Mouse (Mus musculus) mouse embryonic stem cell (cell line): Measurements from ENCODE around the gene 1700029H14Rik.

Source experiments
- in situ Hi-C, 2 experiments: fragments of 300-500 bp; cut with MboI; formaldehyde crosslinking; loops; 1 replicate in 1 of 2; 3 replicates in 1 of 2; pipeline ENCODE4 v1.14.3; 2019 to 2020; ENCODE audit warnings: low sequenced_read_pairs in 2 of 2, low pct_unique_long_range_greater_than_20kb in 1 of 2, mixed read lengths in 1 of 2; ENCODE audit not compliant: unreplicated experiment in 1 of 2

1700029H14Rik gene

GRCm38 (mm10) chr8:13562118-13562517 is at the start of gene 1700029H14Rik:
Gene 1700029H14Rik, minus strand, starts transcription at chr8:13562461.
- in situ Hi-C loops = no loop called here

- in situ Hi-C loops = no loop called here
These were observed 49.4 kb upstream of the 1700029H14Rik start for GRCm38 (mm10) chr8:13611702-13612101.

- in situ Hi-C loops = no loop called here
These were observed 47.7 kb upstream of the 1700029H14Rik start for GRCm38 (mm10) chr8:13609971-13610370.

GRCm38 (mm10) chr8:13608946-13609345 is 46.7 kb upstream of the 1700029H14Rik start:
- in situ Hi-C loops = no loop called here

GRCm38 (mm10) chr8:13605920-13606480 is 43.7 kb upstream of the 1700029H14Rik start:
- in situ Hi-C loops = no loop called here

- in situ Hi-C loops = no loop called here
These were observed 40.4 kb upstream of the 1700029H14Rik start for GRCm38 (mm10) chr8:13602621-13603020.

GRCm38 (mm10) chr8:13601166-13601565 is 38.9 kb upstream of the 1700029H14Rik start:
- in situ Hi-C loops = no loop called here

GRCm38 (mm10) chr8:13600716-13601115 is 38.5 kb upstream of the 1700029H14Rik start:
- in situ Hi-C loops = no loop called here

- in situ Hi-C loops = no loop called here
These were observed 37.9 kb upstream of the 1700029H14Rik start for GRCm38 (mm10) chr8:13600204-13600603.

- in situ Hi-C loops = no loop called here
These were observed 35.5 kb upstream of the 1700029H14Rik start for GRCm38 (mm10) chr8:13597777-13598176.

- in situ Hi-C loops = no loop called here
These were observed 33.6 kb upstream of the 1700029H14Rik start for GRCm38 (mm10) chr8:13595861-13596260.

- in situ Hi-C loops = no loop called here
These were observed 32.6 kb upstream of the 1700029H14Rik start for GRCm38 (mm10) chr8:13594884-13595323.

- in situ Hi-C loops = no loop called here
These were observed 31.1 kb upstream of the 1700029H14Rik start for GRCm38 (mm10) chr8:13593340-13593739.

GRCm38 (mm10) chr8:13591246-13591645 is 29.0 kb upstream of the 1700029H14Rik start:
- in situ Hi-C loops = no loop called here

- in situ Hi-C loops = no loop called here
These were observed 26.8 kb upstream of the 1700029H14Rik start for GRCm38 (mm10) chr8:13589071-13589470.

- in situ Hi-C loops = no loop called here
These were observed 22.4 kb upstream of the 1700029H14Rik start for GRCm38 (mm10) chr8:13584652-13585051.

- in situ Hi-C loops = no loop called here
These were observed 15.6 kb upstream of the 1700029H14Rik start for GRCm38 (mm10) chr8:13577869-13578268.

- in situ Hi-C loops = no loop called here
These were observed 9.7 kb upstream of the 1700029H14Rik start for GRCm38 (mm10) chr8:13571999-13572398.

GRCm38 (mm10) chr8:13557526-13557925 is 4.7 kb downstream of the 1700029H14Rik start:
- in situ Hi-C loops = loop anchor here (5.0 to 10.0 kb wide), 2 partner anchors 195 to 197 kb away; partner anchors contain the start of gene Cdc16 (in 1 of the 2)

GRCm38 (mm10) chr8:13551574-13551830 is 10.8 kb downstream of the 1700029H14Rik start:
- in situ Hi-C loops = loop anchor here in 1 of 2 experiments (10.0 kb wide), 1 partner anchor 203 kb away; the partner anchor contains the start of gene Cdc16
